In the genomic region with DNA sequence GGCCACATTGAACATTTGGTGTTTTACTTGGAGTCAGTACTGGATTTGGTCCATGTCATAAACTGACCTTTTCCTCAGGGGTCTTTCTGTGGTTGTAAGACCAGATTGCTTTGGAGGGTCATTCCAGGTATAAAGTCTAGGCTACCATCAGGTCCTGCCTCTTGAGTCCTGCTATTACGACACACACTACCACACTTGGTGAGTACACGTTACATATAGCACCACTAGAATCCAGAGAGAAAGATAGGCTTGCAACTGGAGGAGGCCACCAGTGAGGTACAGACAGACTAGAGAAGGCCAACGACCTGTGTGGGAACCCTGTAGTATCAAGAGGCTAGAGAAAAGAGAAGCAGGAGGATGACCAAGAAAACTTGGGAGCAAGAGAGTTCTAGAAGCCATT, we compare ENCODE assay signal across 16 mouse cellular contexts. TPM values are rescaled to one million over a fixed set of nuclear protein-coding genes. Genes with fewer than 3 reads are reported as not detected.
DNase-seq lines count a peak whose midpoint lies in the region; ATAC-seq and TF ChIP-seq lines count a peak whose summit lies in the region.
"Had no signal": no experiment of that assay in that cellular context is flagged by ENCODE, and none has a peak within 500 bp of the region (broad histone marks: within the 10 kb centered on the region; RNA-seq: fewer than 3 reads in every experiment).

No protein-coding gene starts in this region.

- H3K27ac ChIP-seq in midbrain, embryonic 11.5 days (ENCODE audit: low read depth, low read length): no peak overlapping the region
- no peak overlapping the region for H3K27ac ChIP-seq in midbrain, postnatal 0 days (ENCODE audit: low read depth, low read length)

- 90% methylated on average over 3 of the region's 3 CpGs for WGBS in lung, adult 2 months
- WGBS in midbrain, embryonic 11.5 days: 86% methylated on average over 3 of the region's 3 CpGs
- 89% methylated on average over 3 of the region's 3 CpGs for WGBS in midbrain, postnatal 0 days

- ATAC-seq in midbrain, embryonic 11.5 days (ENCODE audit: low FRiP score): no peak
- ATAC-seq in midbrain, postnatal 0 days (ENCODE audit: low FRiP score): no peak
- ATAC-seq: activated CD4-positive, CD25-positive, alpha-beta regulatory T cell, adult 4 months; CD4-positive, CD25-positive, alpha-beta regulatory T cell, adult 4 months; Patski had no signal

- no peak overlapping the region for H3K4me2 ChIP-seq in midbrain, embryonic 11.5 days
- no peak overlapping the region for H3K4me2 ChIP-seq in midbrain, postnatal 0 days (ENCODE audit: low read depth, low read length, poor library complexity, severe bottlenecking)

- no peaks in the 10 kb centered on the region for H3K4me1 ChIP-seq in lung, adult 2 months (ENCODE audit: control insufficient read depth, insufficient read depth, low read length)
- H3K4me1 ChIP-seq in midbrain, embryonic 11.5 days (ENCODE audit: control insufficient read depth, insufficient read depth, low read length): no peaks in the 10 kb centered on the region
- no peaks in the 10 kb centered on the region for H3K4me1 ChIP-seq in midbrain, postnatal 0 days (ENCODE audit: insufficient read depth, low read length)

- no peaks in the 10 kb centered on the region for H3K9me3 ChIP-seq in midbrain, embryonic 11.5 days (ENCODE audit: control insufficient read depth, low read length)
- H3K9me3 ChIP-seq in midbrain, postnatal 0 days (ENCODE audit: low read length): no peaks in the 10 kb centered on the region
- H3K9me3 ChIP-seq: G1E had no signal

- no peak overlapping the region for H3K4me3 ChIP-seq in lung, adult 2 months (replicated peaks; ENCODE audit: extremely low read depth, low read depth, low read length)
- H3K4me3 ChIP-seq in midbrain, embryonic 11.5 days (ENCODE audit: low read depth, low read length): no peak overlapping the region
- H3K4me3 ChIP-seq in midbrain, postnatal 0 days (ENCODE audit: low read depth, low read length): no peak overlapping the region

- no peak for TF ChIP-seq POLR2A in lung, adult 2 months (IDR thresholded peaks at IDR 0.05; ENCODE audit: borderline replicate concordance, extremely low read depth, low read depth, low read length)

- DNase-seq in heart, adult 11 months: peak; percentile 64
- no peak for DNase-seq in heart, adult 8-10 months (ENCODE audit: low spot score)
- peak; percentile 32 for DNase-seq in lung, postnatal 25 days (ENCODE audit: low spot score)
- no peak for DNase-seq in lung, adult 2 months
- DNase-seq in lung, postnatal 36 days: peak; percentile 51
- no peak for DNase-seq in lung, postnatal 14 days
- peak; percentile 37 for DNase-seq in midbrain, embryonic 11.5 days (ENCODE audit: low spot score, missing footprints)
- no peak for DNase-seq in midbrain, postnatal 0 days (ENCODE audit: low spot score)
- DNase-seq: B cell, adult 2 months; cerebellum, adult 11 months; cerebellum, adult 11-12 months had no signal

- no peaks in the 10 kb centered on the region for H3K36me3 ChIP-seq in midbrain, embryonic 11.5 days (ENCODE audit: control insufficient read depth, insufficient read depth, low read length)
- H3K36me3 ChIP-seq in midbrain, postnatal 0 days (ENCODE audit: insufficient read depth, low read length): no peaks in the 10 kb centered on the region
- H3K36me3 ChIP-seq: G1E had no signal

- H3K27me3 ChIP-seq in midbrain, embryonic 11.5 days (ENCODE audit: control insufficient read depth, insufficient read depth, low read length): no peaks in the 10 kb centered on the region
- no peaks in the 10 kb centered on the region for H3K27me3 ChIP-seq in midbrain, postnatal 0 days (ENCODE audit: insufficient read depth, low read length)
- H3K27me3 ChIP-seq: CH12.LX had no signal

- no peak overlapping the region for H3K9ac ChIP-seq in midbrain, embryonic 11.5 days (ENCODE audit: low read length)
- no peak overlapping the region for H3K9ac ChIP-seq in midbrain, postnatal 0 days (replicated peaks; ENCODE audit: low read length, poor library complexity, severe bottlenecking)

- no peak for TF ChIP-seq CTCF in lung, adult 2 months (IDR thresholded peaks at IDR 0.05; ENCODE audit: insufficient read depth, low read length)
- no peak for TF ChIP-seq CTCF in midbrain, postnatal 0 days (IDR thresholded peaks at IDR 0.05)

RNA-seq across cellular contexts. Expression of gene Etv5, which starts 59.9 kb away (rescaled TPM):
- total RNA-seq in heart, adult 8-10 months (2022): 1 to 10 TPM; 8.8 to 9.8 (median 9.3) TPM
- 88.0 and 92.8 TPM in 2 replicates for polyA plus RNA-seq in lung, adult 2 months (2012; rRNA removed)
- polyA plus RNA-seq in midbrain, embryonic 11.5 days (2014; fragmentation: Nextera tagmentation; extraction: Ambion mirVana): 10.1 and 13.4 TPM in 2 replicates
- 25.9 and 38.2 TPM in 2 replicates for total RNA-seq in midbrain, postnatal 0 days (2014; rRNA removed)
- polyA plus RNA-seq in midbrain, postnatal 0 days (2015; fragmentation: Nextera tagmentation; extraction: Ambion mirVana): 17.9 and 20.7 TPM in 2 replicates

Comparison
In these comparisons a context has a peak if more than half of its experiments do, and no peak if none do; other contexts are left out.
1. DNase-seq: peak in heart, adult 11 months (single experiment), lung, postnatal 25 days (single experiment), lung, postnatal 36 days (single experiment) and midbrain, embryonic 11.5 days (single experiment); none in heart, adult 8-10 months (single experiment), lung, adult 2 months (single experiment), lung, postnatal 14 days (single experiment) and midbrain, postnatal 0 days (single experiment).